Mouse (Mus musculus) lung, postnatal 0 days (tissue): ENCODE measurements at regions not wholly inside any gene's neighbourhood (a gene's known extent, or its start where the extent isn't known, plus 50 kb on each side); places are given as distances from the start of the nearest gene placed in this dataset.

Experiments
- CTCF ChIP-seq: IDR thresholded peaks from 2 replicates; pipeline ENCODE4 v1.5.1; 2016; ENCODE audit warnings: antibody characterized with exemption, mild to moderate bottlenecking
- EP300 ChIP-seq: IDR thresholded peaks from 2 replicates; pipeline ENCODE4 v1.6.1; 2016; ENCODE audit warnings: antibody characterized with exemption, mild to moderate bottlenecking, control low read depth

GRCm38 (mm10) chr10:98790456-98790855, 123.8 kb upstream of the Atp2b1 start:
- TF ChIP-seq EP300: peak; percentile 79
- TF ChIP-seq CTCF: no peak
